Mouse (Mus musculus) right cerebral cortex, adult 18-20 months (tissue): Measurements from ENCODE around the gene Wt1.

Experiments used
- DNase-seq: peaks from one replicate; pipeline ENCODE4 v3.0.0; 2022; ENCODE audit warnings: mixed read lengths

Wt1 gene

GRCm38 (mm10) chr2:105126279-105126678, at the start of gene Wt1:
TSS of gene Wt1 (plus strand) at chr2:105126529.
- DNase-seq = no peak

GRCm38 (mm10) chr2:105077151-105077550, 49.2 kb upstream of the Wt1 start:
- no peak for DNase-seq

- DNase-seq = no peak
Observed at GRCm38 (mm10) chr2:105082256-105082790, 44.0 kb upstream of the Wt1 start.

- DNase-seq = no peak
Observed at GRCm38 (mm10) chr2:105084035-105084434, 42.3 kb upstream of the Wt1 start.

GRCm38 (mm10) chr2:105086081-105086480, 40.2 kb upstream of the Wt1 start:
- DNase-seq = no peak

GRCm38 (mm10) chr2:105088005-105088404, 38.3 kb upstream of the Wt1 start:
- DNase-seq = no peak

- no peak for DNase-seq
Observed at GRCm38 (mm10) chr2:105089083-105089482, 37.2 kb upstream of the Wt1 start.

GRCm38 (mm10) chr2:105089581-105090508, 36.5 kb upstream of the Wt1 start:
- peak; percentile 20 for DNase-seq

- DNase-seq = no peak
Observed at GRCm38 (mm10) chr2:105090991-105091390, 35.3 kb upstream of the Wt1 start.

GRCm38 (mm10) chr2:105091718-105092117, 34.6 kb upstream of the Wt1 start, which contains the start of gene Gm11060:
TSS of gene Gm11060 (plus strand) at chr2:105092018.
- no peak for DNase-seq

- DNase-seq = peak; percentile 3
Observed at GRCm38 (mm10) chr2:105097294-105097953, 28.9 kb upstream of the Wt1 start.

GRCm38 (mm10) chr2:105099410-105099809, 26.9 kb upstream of the Wt1 start:
- no peak for DNase-seq

- no peak for DNase-seq
Observed at GRCm38 (mm10) chr2:105100541-105100940, 25.8 kb upstream of the Wt1 start.

- DNase-seq = peak; percentile 82
Observed at GRCm38 (mm10) chr2:105108703-105109158, 17.6 kb upstream of the Wt1 start.

GRCm38 (mm10) chr2:105114074-105114473, 12.3 kb upstream of the Wt1 start:
- DNase-seq = no peak

GRCm38 (mm10) chr2:105117669-105118068, 8.7 kb upstream of the Wt1 start:
- DNase-seq = no peak

- no peak for DNase-seq
Observed at GRCm38 (mm10) chr2:105122216-105122615, 4.1 kb upstream of the Wt1 start.

GRCm38 (mm10) chr2:105122886-105123285, 3.4 kb upstream of the Wt1 start:
- no peak for DNase-seq

- DNase-seq = no peak
Observed at GRCm38 (mm10) chr2:105123431-105123830, 2.9 kb upstream of the Wt1 start.

GRCm38 (mm10) chr2:105123881-105124280, 2.4 kb upstream of the Wt1 start:
- DNase-seq = no peak

GRCm38 (mm10) chr2:105124391-105124790, 1.9 kb upstream of the Wt1 start:
- DNase-seq = no peak

GRCm38 (mm10) chr2:105125205-105125604, 1.1 kb upstream of the Wt1 start:
- DNase-seq = no peak

GRCm38 (mm10) chr2:105125641-105126040, 688 bp upstream of the Wt1 start:
- DNase-seq = no peak
